Mouse (Mus musculus) retina, postnatal 1 day (tissue): ENCODE results near the gene Mmp3.
"Not testable (repeated sequence)": the region's sequence is repeated elsewhere in the genome, so short reads cannot be mapped to it uniquely, and the experiment has no call there.

Source experiments
- DNase-seq: peaks from one replicate; pipeline ENCODE4 v3.0.0-alpha.2; 2012

The Mmp3 gene

GRCm38 (mm10) chr9:7445522-7445921 is at the start of gene Mmp3:
Gene Mmp3 (plus strand): TSS chr9:7445822.
- no peak for DNase-seq

- DNase-seq: not testable (repeated sequence)
These were observed 49.1 kb upstream of the Mmp3 start for GRCm38 (mm10) chr9:7396556-7396955.

GRCm38 (mm10) chr9:7453302-7453701 is 7.7 kb downstream of the Mmp3 start:
- no peak for DNase-seq

GRCm38 (mm10) chr9:7470262-7470661 is 24.6 kb downstream of the Mmp3 start:
- DNase-seq: no peak

GRCm38 (mm10) chr9:7483684-7484394 is 38.2 kb downstream of the Mmp3 start:
- no peak for DNase-seq

GRCm38 (mm10) chr9:7501138-7501537 is 55.5 kb downstream of the Mmp3 start:
- no peak for DNase-seq

GRCm38 (mm10) chr9:7502051-7502450 is 56.4 kb downstream of the Mmp3 start, which contains the start of gene Mmp10:
Gene Mmp10 (plus strand): TSS chr9:7502352.
- no peak for DNase-seq
